ENCODE assay signal across 8 mouse cellular contexts in the genomic region with DNA sequence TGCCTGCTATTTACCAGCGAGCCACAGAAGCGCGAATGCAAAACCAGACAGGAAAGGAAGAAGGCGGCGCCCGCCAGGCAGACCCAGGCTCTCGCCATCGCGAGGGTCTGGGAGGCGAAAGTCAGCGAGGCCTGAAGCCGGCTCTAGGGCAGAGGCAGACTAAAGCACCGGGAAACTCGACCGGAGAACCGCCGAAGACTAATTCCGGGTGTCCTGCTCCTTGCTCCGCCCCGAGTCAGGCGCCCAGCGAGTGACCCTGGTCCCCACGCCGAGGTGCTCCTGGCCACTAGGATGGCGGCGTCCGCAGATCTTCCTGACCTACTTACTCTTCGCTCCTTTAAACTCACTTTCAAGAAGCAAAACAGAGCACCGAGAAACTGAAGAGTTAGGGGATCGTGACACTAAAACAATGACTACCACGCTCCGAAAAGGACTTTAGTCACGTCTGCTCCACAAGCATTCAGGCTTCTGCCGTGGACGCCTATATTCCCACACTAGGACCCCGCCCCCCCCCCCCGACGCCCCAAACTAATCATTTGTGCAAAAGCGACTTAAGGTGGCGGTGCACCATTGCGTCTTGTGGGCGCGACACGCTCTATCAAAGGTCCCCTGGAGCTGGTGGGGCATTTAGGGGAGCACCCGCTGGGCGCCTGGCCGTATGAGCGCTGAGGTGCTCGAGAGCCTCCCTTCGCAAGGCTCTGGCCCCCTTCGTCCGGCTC. TPM values are rescaled to one million over a fixed set of nuclear protein-coding genes. Genes with fewer than 3 reads are reported as not detected.
A peak's percentile ranks its signal among the peaks of the same experiment; 100 is the strongest.
DNase-seq lines count a peak whose midpoint lies in the region; ATAC-seq and TF ChIP-seq lines count a peak whose summit lies in the region.

TSS of gene Nhlrc3 (minus strand) at position 287 of the 719 bp plus-strand sequence.
TSS of gene Proser1 (plus strand) at position 621 of the 719 bp plus-strand sequence.

- TF ChIP-seq POLR2A in MEL (IDR thresholded peaks at IDR 0.05; ENCODE audit: control insufficient read depth in 1 of 2, insufficient read depth in 1 of 2, low read depth in 1 of 2, low read length in 2 of 2, poor library complexity in 1 of 2) = peak; percentile 7 to 69; a peak in 3 of 4 replicates
- TF ChIP-seq POLR2A in cerebellum, adult 2 months (IDR thresholded peaks at IDR 0.05; ENCODE audit: borderline replicate concordance, insufficient read depth, low read length) = 0 out of 2 replicates have a peak, but pooled peaks have one; percentile 31

- DNase-seq in MEL (ENCODE audit: low read depth, low spot score) = peak; percentile 97
- peak; percentile 95 to 97 for DNase-seq in cerebellum, adult 2 months
- peak; percentile 99 for DNase-seq in forebrain, postnatal 0 days
- DNase-seq in layer of hippocampus, adult 9-10 months (ENCODE audit: low spot score) = peak; percentile 89
- peak; percentile 93 for DNase-seq in ovary, postnatal 10 days (ENCODE audit: low spot score)
- DNase-seq in thymus, postnatal 10 days (ENCODE audit: low spot score in 2 of 2) = peak; percentile 85

- WGBS in cerebellum, adult 2 months = under 1% methylated on average over 52 of the region's 52 CpGs
- WGBS in forebrain, postnatal 0 days = under 1% methylated on average over 52 of the region's 52 CpGs
- WGBS in lung, embryonic 16.5 days = under 1% methylated on average over 51 of the region's 52 CpGs

- peak within 1 kb of the TSS; percentile 98 to 100 for H3K4me3 ChIP-seq in MEL (ENCODE audit: control insufficient read depth in 1 of 2, insufficient read depth in 1 of 2, low read depth in 2 of 2, low read length in 2 of 2)
- H3K4me3 ChIP-seq in cerebellum, adult 2 months (replicated peaks; ENCODE audit: insufficient read depth, low read depth, low read length) = peak within 1 kb of the TSS; percentile 97
- peak within 1 kb of the TSS; percentile 71 for H3K4me3 ChIP-seq in forebrain, postnatal 0 days (ENCODE audit: low read depth, low read length)
- H3K4me3 ChIP-seq in lung, embryonic 16.5 days (ENCODE audit: low read length) = peak within 1 kb of the TSS; percentile 99

- H3K79me2 ChIP-seq in MEL (ENCODE audit: control insufficient read depth, insufficient read depth, low read length, poor library complexity) = peaks cover 53% of the 10 kb centered on the region

- peaks cover 1 to 21% of the 10 kb centered on the region in 2 experiments for H3K36me3 ChIP-seq in MEL (ENCODE audit: control insufficient read depth in 1 of 2, insufficient read depth in 2 of 2, low read length in 2 of 2)
- peaks cover 13% of the 10 kb centered on the region for H3K36me3 ChIP-seq in forebrain, postnatal 0 days (ENCODE audit: insufficient read depth)
- H3K36me3 ChIP-seq in lung, embryonic 16.5 days (ENCODE audit: control insufficient read depth, insufficient read depth, low read length) = peaks cover 10% of the 10 kb centered on the region; the same call in 1 of the 2 replicates

- H3K4me1 ChIP-seq in MEL (ENCODE audit: control insufficient read depth in 1 of 2, insufficient read depth in 2 of 2, low read length in 2 of 2) = peaks cover 0 to 16% of the 10 kb centered on the region in 2 experiments; a peak in 2 of 4 replicates
- no peaks in the 10 kb centered on the region; the same call in 1 of the 2 replicates for H3K4me1 ChIP-seq in cerebellum, adult 2 months (ENCODE audit: control insufficient read depth, insufficient read depth, low read length)
- peaks cover 14% of the 10 kb centered on the region; the same call in 1 of the 2 replicates for H3K4me1 ChIP-seq in forebrain, postnatal 0 days (ENCODE audit: insufficient read depth)
- peaks cover 27% of the 10 kb centered on the region for H3K4me1 ChIP-seq in lung, embryonic 16.5 days (replicated peaks; ENCODE audit: control insufficient read depth, insufficient read depth, low read length)

- H3K27ac ChIP-seq in MEL (ENCODE audit: control insufficient read depth, low read depth, low read length) = peak within 1 kb of the TSS; percentile 97
- H3K27ac ChIP-seq in cerebellum, adult 2 months (ENCODE audit: insufficient read depth, low read length) = peak within 1 kb of the TSS; percentile 96
- H3K27ac ChIP-seq in forebrain, postnatal 0 days (ENCODE audit: low read depth, low read length) = peak within 1 kb of the TSS; percentile 91
- peak within 1 kb of the TSS; percentile 88 for H3K27ac ChIP-seq in lung, embryonic 16.5 days (ENCODE audit: low read length)

- H3K9ac ChIP-seq in MEL (ENCODE audit: control insufficient read depth, low read depth, low read length, poor library complexity, severe bottlenecking) = peak within 1 kb of the TSS; percentile 91
- peak within 1 kb of the TSS; percentile 79 for H3K9ac ChIP-seq in forebrain, postnatal 0 days
- H3K9ac ChIP-seq in lung, embryonic 16.5 days (ENCODE audit: low read length) = peak within 1 kb of the TSS; percentile 93

- no peak for TF ChIP-seq CTCF in MEL (IDR thresholded peaks at IDR 0.05 in 2 of 3, conservative IDR thresholded peaks at IDR 0.05 in 1 of 3; ENCODE audit: control insufficient read depth in 1 of 3, insufficient read depth in 1 of 3, low read depth in 2 of 3, low read length in 3 of 3, poor library complexity in 1 of 3, severe bottlenecking in 1 of 3)
- no peak for TF ChIP-seq CTCF in cerebellum, adult 2 months (IDR thresholded peaks at IDR 0.05; ENCODE audit: borderline replicate concordance, insufficient read depth, low read depth, low read length)
- TF ChIP-seq CTCF in forebrain, postnatal 0 days (IDR thresholded peaks at IDR 0.05; ENCODE audit: low read depth) = no peak; the same call in none of the 2 replicates

- no peak for TF ChIP-seq RAD21 in MEL (IDR thresholded peaks at IDR 0.05; ENCODE audit: low read depth, low read length)

- no peaks in the 10 kb centered on the region for H3K9me3 ChIP-seq in MEL (replicated peaks; ENCODE audit: insufficient read depth, low read length)
- no peaks in the 10 kb centered on the region for H3K9me3 ChIP-seq in forebrain, postnatal 0 days (ENCODE audit: low read length)
- no peaks in the 10 kb centered on the region for H3K9me3 ChIP-seq in lung, embryonic 16.5 days (ENCODE audit: control insufficient read depth, low read length)

- no peak; a peak in 1 of 4 replicates for TF ChIP-seq EP300 in MEL (IDR thresholded peaks at IDR 0.05; ENCODE audit: low read depth in 1 of 2, low read length in 2 of 2)

- peak; percentile 99 for ATAC-seq in forebrain, postnatal 0 days
- ATAC-seq in hematopoietic stem cell, adult 5-6 weeks (replicated peaks in 1 of 2; ENCODE audit: insufficient read depth in 1 of 2, low FRiP score in 2 of 2, low TSS enrichment in 1 of 2, low read depth in 1 of 2, poor library complexity in 2 of 2, severe bottlenecking in 2 of 2) = peak; percentile 86 to 90
- peak; percentile 99 for ATAC-seq in lung, embryonic 16.5 days (ENCODE audit: low read depth)

- H3K4me2 ChIP-seq in forebrain, postnatal 0 days (ENCODE audit: low read depth) = peak within 1 kb of the TSS; percentile 64
- peak within 1 kb of the TSS; percentile 71 for H3K4me2 ChIP-seq in lung, embryonic 16.5 days (ENCODE audit: low read depth, low read length)

- no peaks in the 10 kb centered on the region for H3K27me3 ChIP-seq in MEL (ENCODE audit: control insufficient read depth in 1 of 2, insufficient read depth in 2 of 2, low read length in 2 of 2)
- no peaks in the 10 kb centered on the region for H3K27me3 ChIP-seq in cerebellum, adult 2 months (ENCODE audit: control insufficient read depth, insufficient read depth, low read length)
- no peaks in the 10 kb centered on the region for H3K27me3 ChIP-seq in forebrain, postnatal 0 days (ENCODE audit: insufficient read depth, low read length)
- H3K27me3 ChIP-seq in lung, embryonic 16.5 days (ENCODE audit: control insufficient read depth, insufficient read depth, low read depth, low read length) = no peaks in the 10 kb centered on the region

TF ChIP-seq in MEL, 35 proteins besides CTCF, POLR2A, EP300 and RAD21 (continues in another document):
- TF ChIP-seq MAZ (IDR thresholded peaks at IDR 0.05; ENCODE audit: low read depth, low read length) = peak; percentile 92
- TF ChIP-seq ZKSCAN1 (IDR thresholded peaks at IDR 0.05; ENCODE audit: low read depth, low read length) = peak; percentile 99
- TF ChIP-seq MAX (IDR thresholded peaks at IDR 0.05; ENCODE audit: low read length) = peak; percentile 99
- 0 out of 2 replicates have a peak, but pooled peaks have one; percentile 32 for TF ChIP-seq MYC (IDR thresholded peaks at IDR 0.05; ENCODE audit: low read depth, low read length)
- no peak for TF ChIP-seq RCOR1 (IDR thresholded peaks at IDR 0.05; ENCODE audit: low read depth, low read length)
- no peak for TF ChIP-seq MAFK (IDR thresholded peaks at IDR 0.05; ENCODE audit: borderline replicate concordance, low read depth, low read length)
- no peak for TF ChIP-seq POLR2AphosphoS2 (IDR thresholded peaks at IDR 0.05; ENCODE audit: low read length)
- TF ChIP-seq CHD2 (IDR thresholded peaks at IDR 0.05; ENCODE audit: low read length) = no peak
- TF ChIP-seq MEF2A (IDR thresholded peaks at IDR 0.05; ENCODE audit: extremely low read depth, insufficient replicate concordance, low read depth, low read length, poor library complexity, severe bottlenecking) = no peak
- no peak for TF ChIP-seq NRF1 (IDR thresholded peaks at IDR 0.05; ENCODE audit: insufficient read depth, low read depth, low read length, poor library complexity, severe bottlenecking)
- TF ChIP-seq CHD1 (IDR thresholded peaks at IDR 0.05; ENCODE audit: low read depth, low read length) = no peak
- TF ChIP-seq UBTF (IDR thresholded peaks at IDR 0.05; ENCODE audit: borderline replicate concordance, insufficient read depth, low read depth, low read length) = no peak

RNA-seq across cellular contexts. Expression of gene Nhlrc3, which starts in this region (rescaled TPM):
- total RNA-seq in MEL (2012; rRNA removed) = 4.8 and 6.7 TPM in 2 replicates
- 1 to 10 TPM in 1 of 2 experiments, not detected in 1; 9.1 TPM for polyA plus RNA-seq in MEL (2012; ENCODE audit: insufficient read depth in 1 of 2, insufficient read length in 2 of 2, low read depth in 1 of 2, low replicate concordance in 2 of 2, missing spikeins in 1 of 2)
- polyA plus RNA-seq in cerebellum, adult 2 months (2012; rRNA removed) = 7.9 and 8.1 TPM in 2 replicates
- 13.8 and 14.7 TPM in 2 replicates for total RNA-seq in forebrain, postnatal 0 days (2014; rRNA removed)
- 5.5 and 7.0 TPM in 2 replicates for polyA plus RNA-seq in forebrain, postnatal 0 days (2015; fragmentation: Nextera tagmentation; extraction: Ambion mirVana)
- total RNA-seq in hematopoietic stem cell, adult 5-6 weeks (2017) = 9.7 and 10.3 TPM in 2 replicates
- 8.1 and 8.9 TPM in 2 replicates for polyA plus RNA-seq in lung, embryonic 16.5 days (2015; fragmentation: Nextera tagmentation; extraction: Ambion mirVana)

RNA-seq across cellular contexts. Expression of gene Proser1, which starts in this region (rescaled TPM):
- total RNA-seq in MEL (2012; rRNA removed) = 3.5 and 4.0 TPM in 2 replicates
- 100 to 1,000 TPM in 1 of 2 experiments, 10 to 100 TPM in 1; 24.6 to 107 TPM for polyA plus RNA-seq in MEL (2012; ENCODE audit: insufficient read depth in 1 of 2, insufficient read length in 2 of 2, low read depth in 1 of 2, low replicate concordance in 2 of 2, missing spikeins in 1 of 2)
- polyA plus RNA-seq in cerebellum, adult 2 months (2012; rRNA removed) = 21.2 and 21.9 TPM in 2 replicates
- 7.4 and 9.2 TPM in 2 replicates for total RNA-seq in forebrain, postnatal 0 days (2014; rRNA removed)
- polyA plus RNA-seq in forebrain, postnatal 0 days (2015; fragmentation: Nextera tagmentation; extraction: Ambion mirVana) = 8.0 and 12.1 TPM in 2 replicates
- 9.2 and 12.2 TPM in 2 replicates for total RNA-seq in hematopoietic stem cell, adult 5-6 weeks (2017)
- 16.2 and 17.1 TPM in 2 replicates for polyA plus RNA-seq in lung, embryonic 16.5 days (2015; fragmentation: Nextera tagmentation; extraction: Ambion mirVana)

Comparison
In these comparisons a context has a peak if more than half of its experiments do, and no peak if none do; other contexts are left out.
1. Peak in every context shown above with its lines: DNase-seq, ATAC-seq, H3K4me3 ChIP-seq and H3K27ac ChIP-seq.